Mouse (Mus musculus) embryonic fibroblast, embryonic 13.5 days (primary cell): ENCODE results near the gene Thrb. TPM values are rescaled to one million over a fixed set of nuclear protein-coding genes. Genes with fewer than 3 reads are reported as not detected.

Experiments
- H3K27ac ChIP-seq: 2 replicates; pipeline ENCODE4 v1.5.1; 2012; ENCODE audit warnings: low read length, control low read depth, inconsistent platforms; ENCODE audit not compliant: insufficient read depth
- H3K4me1 ChIP-seq: 2 replicates; pipeline ENCODE4 v1.6.1; 2011; ENCODE audit warnings: low read length; ENCODE audit not compliant: control insufficient read depth, insufficient read depth
- H3K4me3 ChIP-seq: 2 replicates; pipeline ENCODE4 v1.5.1; 2011; ENCODE audit warnings: mild to moderate bottlenecking, control low read depth, low read length; ENCODE audit not compliant: insufficient read depth
- CTCF ChIP-seq: IDR thresholded peaks from 2 replicates; pipeline ENCODE4 v1.5.1; 2011; ENCODE audit warnings: mild to moderate bottlenecking, control low read depth, low read length, moderate library complexity, borderline replicate concordance; ENCODE audit not compliant: insufficient read depth
- POLR2A ChIP-seq: IDR thresholded peaks from 2 replicates; pipeline ENCODE4 v1.6.1; 2011; ENCODE audit warnings: low read depth, mild to moderate bottlenecking, control low read depth, low read length, moderate library complexity
- polyA plus RNA-seq: library from polyadenylated mRNA; stranded (reverse); fragments of >200 nt; gene quantifications from 2 replicates; pipeline ENCODE4 v1.2.4, GENCODE M21; 2011; ENCODE audit warnings: low read depth; ENCODE audit not compliant: missing spikeins, insufficient read length

The Thrb gene
- polyA plus RNA-seq, result 1.8 and 3.3 TPM in 2 replicates

DNA sequence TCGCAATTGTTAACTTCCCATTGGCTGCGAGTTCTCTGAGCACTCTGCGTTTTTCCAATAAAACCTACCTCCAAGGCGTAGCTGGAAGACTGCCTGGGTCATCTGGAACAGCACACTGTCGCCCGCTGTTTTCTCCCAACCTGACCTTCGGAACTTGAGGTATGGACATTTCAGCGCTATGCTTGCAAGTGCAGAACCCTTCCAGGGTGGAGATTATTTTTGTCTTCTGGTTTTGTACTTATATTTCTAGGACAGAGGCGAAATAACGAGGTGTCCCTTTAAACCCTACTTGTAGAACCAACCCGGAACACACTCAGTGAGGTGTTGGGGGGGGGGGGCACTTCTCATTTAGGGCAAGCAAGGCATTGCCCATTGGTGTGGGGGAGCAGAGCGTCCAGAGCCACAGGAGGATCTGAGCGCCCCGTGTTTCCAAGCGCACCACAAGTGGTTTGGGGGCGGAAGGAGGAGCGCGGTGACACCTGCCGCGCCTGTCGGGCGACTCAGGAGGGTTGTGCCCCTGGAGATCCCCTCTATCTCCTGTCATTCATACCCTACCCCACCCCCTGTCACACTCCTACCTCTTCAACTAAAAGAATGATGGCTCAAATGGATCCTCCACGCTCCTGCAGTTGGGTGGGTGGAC lies at the start of gene Thrb:
Gene Thrb, plus strand, starts transcription at position 576 of the 643 bp plus-strand sequence.
- Histone ChIP-seq H3K4me3 (peak within 1 kb of the TSS; percentile 66), H3K4me1 (no peaks in the 10 kb centered on the region), H3K27ac (no peak within 1 kb of the TSS)
- TF ChIP-seq POLR2A (no peak), CTCF (no peak)

DNA sequence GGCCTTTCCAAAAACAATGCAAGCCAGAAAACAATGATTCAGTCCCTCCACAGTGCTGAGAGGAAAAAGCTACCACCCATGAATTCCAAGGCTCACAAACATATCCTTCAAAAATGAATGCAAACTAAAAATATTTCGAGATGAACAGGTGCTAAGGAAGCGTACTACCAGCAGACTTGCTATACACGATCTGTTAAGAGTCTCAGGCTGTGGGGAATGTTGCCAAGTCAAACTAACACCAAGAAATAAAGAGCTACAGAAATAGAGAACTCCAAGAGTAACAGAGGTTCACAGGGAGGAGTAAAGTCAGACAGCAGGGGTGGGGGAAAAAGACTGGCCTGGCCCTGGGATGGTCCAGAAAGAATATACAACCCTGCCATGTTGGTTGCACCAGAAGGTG lies 38.4 kb upstream of the Thrb start:
- TF ChIP-seq CTCF (no peak), POLR2A (no peak)
- Histone ChIP-seq H3K4me1 (no peaks in the 10 kb centered on the region), H3K27ac (no peak overlapping the region), H3K4me3 (no peak overlapping the region)

DNA sequence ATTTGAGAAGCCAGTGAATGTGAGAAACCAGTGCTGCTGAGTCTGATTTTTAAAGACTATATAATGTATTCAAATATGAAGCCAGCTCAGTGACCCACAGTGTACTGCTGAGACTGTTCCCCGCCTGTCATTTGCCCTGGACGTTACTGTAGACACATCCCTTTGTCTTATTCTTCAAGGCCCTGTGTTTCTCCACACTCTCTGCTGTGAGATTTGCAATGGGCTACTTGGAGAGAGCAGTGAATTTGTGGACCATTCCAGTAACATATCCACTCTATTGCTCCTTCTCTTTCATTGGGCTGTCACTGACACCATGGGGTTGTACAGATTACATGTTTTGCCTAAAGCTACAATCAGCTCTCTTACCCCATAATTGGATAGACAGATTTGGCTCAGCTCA lies 36.1 kb upstream of the Thrb start:
- TF ChIP-seq POLR2A (no peak), CTCF (no peak)
- Histone ChIP-seq H3K4me1 (no peaks in the 10 kb centered on the region), H3K4me3 (no peak overlapping the region), H3K27ac (no peak overlapping the region)

DNA sequence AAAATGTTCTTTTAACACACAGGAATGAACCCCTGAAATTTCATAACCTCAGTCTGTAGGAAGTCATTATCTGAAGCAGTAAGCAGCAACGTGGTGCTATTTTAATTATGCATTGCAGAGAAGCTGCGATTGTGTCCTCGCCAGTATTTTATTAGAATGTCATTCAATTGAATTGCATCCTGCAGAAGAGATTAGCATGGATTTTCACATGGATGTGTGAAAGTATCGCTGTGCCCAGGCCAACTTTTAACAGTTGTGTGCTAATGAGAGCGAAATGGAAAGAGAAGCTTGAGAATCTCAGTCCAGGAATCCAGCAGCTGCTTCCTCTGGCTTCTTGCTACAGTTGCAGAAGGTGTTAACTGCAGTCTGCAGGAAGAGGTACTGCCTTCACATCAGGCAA lies 30.8 kb upstream of the Thrb start:
- TF ChIP-seq CTCF, result no peak
- TF ChIP-seq POLR2A, result no peak
- no peaks in the 10 kb centered on the region for H3K4me1 ChIP-seq
- H3K4me3 ChIP-seq, result no peak overlapping the region
- H3K27ac ChIP-seq, result no peak overlapping the region

DNA sequence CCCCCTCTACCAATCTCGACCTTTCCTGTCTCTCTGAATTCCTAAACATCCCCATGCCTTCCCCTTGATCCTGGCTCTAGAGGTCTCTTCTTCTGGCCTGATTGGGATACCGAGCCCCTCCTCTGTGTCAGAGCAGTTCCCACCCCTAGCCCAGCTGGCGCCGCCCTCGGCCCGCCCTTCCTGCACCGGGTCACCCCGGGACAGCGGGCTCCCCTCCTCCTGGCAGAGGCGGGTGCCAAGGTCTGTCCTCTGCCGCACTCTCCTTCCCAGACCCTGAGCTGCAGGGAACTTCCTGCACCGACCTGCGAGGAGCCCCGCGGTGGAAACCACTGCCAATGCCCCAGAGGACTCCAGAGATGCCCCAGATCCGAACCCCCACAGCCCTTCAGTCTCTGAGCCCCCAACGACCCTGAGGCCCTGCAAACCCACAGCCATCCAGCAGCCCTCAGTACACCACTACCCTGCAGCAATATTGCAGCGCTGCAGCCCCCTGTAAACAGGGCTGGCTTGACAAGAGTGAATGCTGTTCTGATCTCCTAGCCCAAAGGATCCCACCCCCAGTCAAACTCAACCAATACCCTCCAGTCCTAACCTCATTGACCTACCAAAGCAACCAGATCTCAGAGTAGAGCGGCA lies 27.1 kb upstream of the Thrb start:
- Histone ChIP-seq H3K4me3 (no peak overlapping the region), H3K27ac (no peak overlapping the region), H3K4me1 (no peaks in the 10 kb centered on the region)
- no peak for TF ChIP-seq CTCF

DNA sequence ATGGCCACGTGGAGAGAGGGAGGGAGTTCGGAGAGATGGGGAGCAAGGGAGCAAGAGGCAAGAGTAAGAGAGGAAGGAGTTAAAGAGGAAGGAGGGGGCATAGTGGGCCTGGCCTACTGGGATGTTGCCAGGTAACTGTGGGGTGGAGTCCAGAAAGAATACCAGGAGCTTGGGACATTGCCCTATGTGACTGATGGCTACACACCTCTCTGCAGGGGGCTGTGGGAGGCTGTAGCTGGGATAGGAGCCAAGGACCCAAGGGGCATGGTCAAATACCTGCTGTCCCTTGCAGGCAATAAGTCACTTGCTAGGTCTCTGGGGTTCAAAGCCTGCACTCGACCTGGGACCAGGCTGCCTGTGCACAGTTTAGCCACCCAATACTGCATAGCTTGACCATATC lies 23.1 kb upstream of the Thrb start:
- TF ChIP-seq POLR2A (no peak), CTCF (no peak)
- Histone ChIP-seq H3K4me1 (no peaks in the 10 kb centered on the region), H3K4me3 (no peak overlapping the region), H3K27ac (no peak overlapping the region)

DNA sequence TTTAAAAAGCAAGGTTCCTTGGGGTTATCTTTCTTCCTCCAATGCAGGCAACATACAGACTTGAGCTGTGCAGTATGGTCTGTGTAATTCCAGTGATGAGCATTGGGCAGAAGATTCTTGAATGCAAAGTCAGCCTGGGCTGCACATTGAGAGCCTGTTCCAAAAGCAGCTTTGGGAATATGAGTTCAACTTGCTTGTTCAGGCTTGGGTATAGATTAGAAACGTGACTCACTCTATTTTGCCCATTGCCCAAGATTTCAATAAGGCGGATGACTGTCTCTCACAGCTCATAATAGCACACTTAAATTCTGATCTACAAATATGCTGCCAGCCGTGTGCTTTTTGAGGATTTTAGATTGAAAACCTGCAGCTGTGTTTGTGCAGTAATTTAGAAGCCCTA lies 18.3 kb upstream of the Thrb start:
- Histone ChIP-seq H3K27ac (no peak overlapping the region), H3K4me3 (no peak overlapping the region), H3K4me1 (no peaks in the 10 kb centered on the region)
- TF ChIP-seq POLR2A (no peak), CTCF (no peak)

DNA sequence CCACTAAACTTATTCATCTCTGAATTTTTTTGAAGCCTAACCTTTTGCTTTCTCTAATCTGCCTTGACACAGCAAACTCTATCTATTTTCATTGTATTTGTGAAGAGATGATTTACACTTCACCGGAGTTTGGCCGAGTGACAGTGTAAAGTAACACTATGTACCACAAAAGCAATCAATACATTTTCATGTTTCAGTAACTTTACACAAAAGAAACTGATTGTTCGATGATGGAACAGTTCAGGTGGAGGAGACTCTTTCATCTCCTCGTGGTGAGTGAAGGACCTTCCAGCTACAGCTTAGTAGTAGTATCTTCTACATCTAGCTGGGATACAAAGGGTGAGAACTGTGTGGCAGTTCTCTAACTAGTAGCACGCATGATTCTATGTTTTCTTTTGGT lies 5.0 kb upstream of the Thrb start:
- TF ChIP-seq CTCF (no peak), POLR2A (no peak)
- no peaks in the 10 kb centered on the region for H3K4me1 ChIP-seq
- H3K4me3 ChIP-seq, result no peak overlapping the region
- no peak overlapping the region for H3K27ac ChIP-seq

DNA sequence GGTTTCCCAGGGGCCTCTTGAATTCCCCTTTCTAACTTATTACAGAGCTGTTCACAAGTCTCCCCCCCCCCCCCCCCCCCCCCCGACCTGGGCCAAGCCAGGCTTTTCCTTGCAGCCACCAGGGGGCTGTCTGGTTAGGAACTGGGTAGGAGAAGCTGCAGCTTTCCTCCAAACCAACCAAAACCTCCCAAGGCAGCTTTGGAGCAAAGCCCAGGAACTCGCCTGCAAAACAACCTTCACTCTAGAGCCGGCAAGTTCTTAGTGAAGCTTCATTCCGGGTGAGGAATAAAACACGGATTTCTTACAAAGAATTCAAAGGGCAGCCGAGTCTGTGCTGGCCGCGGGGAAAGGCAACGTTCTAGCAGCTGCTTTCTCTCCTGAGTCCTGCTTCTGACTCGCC lies 1.0 kb upstream of the Thrb start:
- TF ChIP-seq CTCF (no peak), POLR2A (no peak)
- Histone ChIP-seq H3K4me1 (no peaks in the 10 kb centered on the region), H3K27ac (no peak overlapping the region), H3K4me3 (peak overlapping the region; percentile 9)

DNA sequence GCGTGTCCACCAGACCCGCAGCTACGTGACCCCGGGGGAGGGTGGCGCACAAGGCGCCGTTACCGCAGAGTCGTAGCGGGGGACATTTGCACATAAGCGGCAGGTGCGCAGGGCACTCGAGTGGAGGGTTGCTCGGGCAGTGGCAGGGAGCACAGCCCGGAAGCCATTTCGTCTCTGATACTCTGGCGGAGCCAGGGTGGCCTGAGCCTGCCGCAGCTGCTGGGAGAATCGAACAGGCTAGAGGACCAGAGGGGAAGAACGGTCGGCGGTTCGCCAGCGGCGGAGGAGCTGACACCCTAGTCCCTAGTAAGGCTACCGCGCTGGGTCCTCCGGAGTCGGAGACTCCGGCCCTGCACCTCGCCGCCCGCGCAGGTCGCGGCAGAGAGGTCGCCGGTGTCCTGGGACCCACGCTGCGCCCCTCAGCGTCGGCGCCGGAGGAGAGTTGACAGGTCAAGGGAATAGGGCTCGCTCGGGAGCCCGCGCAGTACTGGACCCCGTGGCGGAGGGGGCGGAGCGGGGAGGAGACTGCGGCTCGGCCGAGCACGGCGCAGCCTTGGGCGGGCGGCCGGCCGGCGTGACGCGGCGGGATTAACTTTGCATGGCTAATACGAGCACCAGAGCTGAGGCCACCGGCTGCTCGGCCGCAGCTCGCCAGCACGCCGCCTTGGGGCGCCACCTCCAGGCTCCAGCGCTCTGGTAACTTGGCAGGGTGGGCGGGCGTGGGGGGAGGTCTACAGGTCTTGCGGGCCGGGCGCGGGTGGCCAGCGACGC lies 453 bp downstream of the Thrb start:
- no peak for TF ChIP-seq POLR2A
- 0 out of 2 replicates have a peak, but pooled peaks have one; percentile 6 for TF ChIP-seq CTCF
- Histone ChIP-seq H3K4me1 (no peaks in the 10 kb centered on the region), H3K4me3 (peak overlapping the region; percentile 66), H3K27ac (no peak overlapping the region)
